Mouse (Mus musculus): ENCODE measurements around the gene Fam129b. TPM values are rescaled to one million over a fixed set of nuclear protein-coding genes. Genes with fewer than 3 reads are reported as not detected.

Gene Fam129b
- polyA plus RNA-seq, 1 experiment, result 142 TPM

- no peaks in the 10 kb centered on the region for H3K4me1 ChIP-seq (ENCODE audit: control insufficient read depth, insufficient read depth, low read length)
- TF ChIP-seq POLR2A (IDR thresholded peaks at IDR 0.05; ENCODE audit: low read depth, low read length) (no peak), CTCF (IDR thresholded peaks at IDR 0.05; ENCODE audit: borderline replicate concordance, insufficient read depth, low read length) (no peak)
- H3K4me3 ChIP-seq (ENCODE audit: insufficient read depth, low read length), result no peak overlapping the region
- no peak overlapping the region for H3K27ac ChIP-seq (ENCODE audit: insufficient read depth, low read length)
These were observed 81.4 kb downstream of the Fam129b start for GRCm38 (mm10) chr2:32957344-32957743.

GRCm38 (mm10) chr2:32960273-32960672 is 84.4 kb downstream of the Fam129b start:
- H3K4me3 ChIP-seq (ENCODE audit: insufficient read depth, low read length), result peak overlapping the region; percentile 76
- peaks cover 5% of the 10 kb centered on the region; the same call in 1 of the 2 replicates for H3K4me1 ChIP-seq (ENCODE audit: control insufficient read depth, insufficient read depth, low read length)
- TF ChIP-seq POLR2A (IDR thresholded peaks at IDR 0.05; ENCODE audit: low read depth, low read length) (no peak), CTCF (IDR thresholded peaks at IDR 0.05; ENCODE audit: borderline replicate concordance, insufficient read depth, low read length) (no peak)
- H3K27ac ChIP-seq (ENCODE audit: insufficient read depth, low read length), result no peak overlapping the region

GRCm38 (mm10) chr2:32961192-32961995 is 85.5 kb downstream of the Fam129b start, which contains the start of the genes Rpl12 and Lrsam1:
Rpl12 (plus strand) TSS chr2:32961559.
Lrsam1 (minus strand) TSS chr2:32961614.
- H3K27ac ChIP-seq (ENCODE audit: insufficient read depth, low read length), result peak within 1 kb of the TSS; percentile 72
- H3K4me1 ChIP-seq (ENCODE audit: control insufficient read depth, insufficient read depth, low read length), result peaks cover 8% of the 10 kb centered on the region; the same call in 1 of the 2 replicates

DNA sequence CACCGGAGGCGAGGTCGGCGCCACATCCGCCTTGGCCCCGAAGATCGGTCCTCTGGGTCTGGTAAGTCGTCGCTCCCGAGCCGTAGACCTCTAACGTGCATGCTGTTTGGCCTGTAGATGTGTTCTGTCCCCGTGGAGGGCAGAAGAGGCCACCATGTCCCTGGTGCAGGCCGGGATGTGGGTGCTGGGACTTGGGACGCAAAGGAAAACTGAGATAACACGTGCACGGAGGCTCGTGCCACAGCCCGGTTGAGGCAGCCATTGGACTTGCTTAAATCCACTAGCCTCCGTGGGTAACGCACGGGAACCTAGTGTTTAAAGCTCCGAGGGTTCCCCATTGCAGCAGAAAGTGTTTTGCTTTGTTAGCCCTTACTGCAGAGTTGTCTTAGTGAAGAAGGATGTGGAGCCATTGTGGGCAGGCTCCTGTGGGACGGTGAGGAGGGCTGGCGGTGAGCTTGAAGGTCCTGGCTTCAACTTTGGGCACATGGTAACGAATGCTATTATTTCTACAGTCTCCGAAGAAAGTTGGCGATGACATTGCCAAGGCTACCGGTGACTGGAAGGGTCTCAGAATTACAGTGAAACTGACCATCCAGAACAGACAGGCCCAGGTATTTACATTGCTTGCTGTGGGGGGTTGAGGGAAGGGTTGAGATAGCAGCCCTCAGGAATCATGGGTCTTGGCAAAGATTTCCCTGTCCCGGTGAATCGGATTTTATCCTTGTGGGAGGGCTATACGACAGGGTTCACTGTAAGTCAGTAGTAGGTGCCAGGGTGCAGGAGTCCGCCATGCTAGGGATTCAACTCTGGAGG is 86.4 kb downstream of the Fam129b start:
- peak overlapping the region; percentile 76 for H3K4me3 ChIP-seq (ENCODE audit: insufficient read depth, low read length)
- peaks cover 9% of the 10 kb centered on the region; the same call in 1 of the 2 replicates for H3K4me1 ChIP-seq (ENCODE audit: control insufficient read depth, insufficient read depth, low read length)
- peak overlapping the region; percentile 72 for H3K27ac ChIP-seq (ENCODE audit: insufficient read depth, low read length)
- TF ChIP-seq POLR2A (IDR thresholded peaks at IDR 0.05; ENCODE audit: low read depth, low read length) (peak; percentile 4; the same call in 1 of the 2 replicates), CTCF (IDR thresholded peaks at IDR 0.05; ENCODE audit: borderline replicate concordance, insufficient read depth, low read length) (no peak)

More at GRCm38 (mm10) chr2:32961192-32961995, 85.5 kb downstream of the Fam129b start, which contains the start of the genes Rpl12 and Lrsam1:
- H3K4me3 ChIP-seq (ENCODE audit: insufficient read depth, low read length), result peak within 1 kb of the TSS; percentile 76
- TF ChIP-seq POLR2A (IDR thresholded peaks at IDR 0.05; ENCODE audit: low read depth, low read length) (peak; percentile 90), CTCF (IDR thresholded peaks at IDR 0.05; ENCODE audit: borderline replicate concordance, insufficient read depth, low read length) (no peak)

DNA sequence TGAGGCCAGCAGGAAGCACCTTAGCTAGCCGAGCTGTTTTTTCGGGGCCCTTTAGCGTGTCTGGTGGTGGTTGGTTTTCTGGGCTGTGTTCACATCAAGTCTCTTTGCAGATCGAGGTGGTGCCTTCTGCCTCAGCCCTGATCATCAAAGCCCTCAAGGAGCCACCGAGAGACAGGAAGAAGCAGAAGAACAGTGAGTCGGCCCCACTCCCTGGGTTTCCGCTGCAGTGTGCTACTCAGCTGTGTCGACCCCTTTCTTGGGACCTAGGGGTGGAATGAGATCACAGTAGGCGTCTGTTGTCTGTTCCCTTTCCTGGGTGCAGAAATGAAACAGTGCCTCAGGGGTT is 86.9 kb downstream of the Fam129b start:
- Histone ChIP-seq H3K4me3 (ENCODE audit: insufficient read depth, low read length) (peak overlapping the region; percentile 76), H3K4me1 (ENCODE audit: control insufficient read depth, insufficient read depth, low read length) (peaks cover 9% of the 10 kb centered on the region; the same call in 1 of the 2 replicates), H3K27ac (ENCODE audit: insufficient read depth, low read length) (peak overlapping the region; percentile 72)
- TF ChIP-seq CTCF (IDR thresholded peaks at IDR 0.05; ENCODE audit: borderline replicate concordance, insufficient read depth, low read length) (no peak), POLR2A (IDR thresholded peaks at IDR 0.05; ENCODE audit: low read depth, low read length) (0 out of 2 replicates have a peak, but pooled peaks have one; percentile 6)

- peak overlapping the region; percentile 72; the same call in 1 of the 2 replicates for H3K27ac ChIP-seq (ENCODE audit: insufficient read depth, low read length)
- peak overlapping the region; percentile 76 for H3K4me3 ChIP-seq (ENCODE audit: insufficient read depth, low read length)
- H3K4me1 ChIP-seq (ENCODE audit: control insufficient read depth, insufficient read depth, low read length), result peaks cover 9% of the 10 kb centered on the region; the same call in 1 of the 2 replicates
- 0 out of 2 replicates have a peak, but pooled peaks have one; percentile 37 for TF ChIP-seq POLR2A (IDR thresholded peaks at IDR 0.05; ENCODE audit: low read depth, low read length)
- TF ChIP-seq CTCF (IDR thresholded peaks at IDR 0.05; ENCODE audit: borderline replicate concordance, insufficient read depth, low read length), result no peak
These were observed 87.6 kb downstream of the Fam129b start for GRCm38 (mm10) chr2:32963544-32963943.

DNA sequence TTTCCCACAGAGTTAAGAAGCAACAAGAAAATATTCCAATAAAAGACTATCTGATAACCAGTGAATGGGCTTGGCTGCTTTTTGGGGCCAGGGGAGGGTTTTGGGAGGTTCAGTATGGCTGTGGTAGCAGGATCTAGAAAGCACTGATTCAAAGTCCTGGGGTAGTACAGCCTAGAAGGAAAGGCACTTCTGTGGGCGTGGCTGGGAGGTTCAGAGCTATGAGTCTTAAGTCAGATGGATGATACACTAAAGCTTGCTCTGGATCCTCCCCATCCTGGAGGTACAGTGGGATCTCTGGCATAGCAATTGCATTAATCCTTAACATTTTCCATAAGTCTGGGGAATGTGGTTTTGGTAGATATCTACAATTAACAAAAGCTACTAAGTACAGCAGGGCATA is 88.1 kb downstream of the Fam129b start:
- peaks cover 9% of the 10 kb centered on the region; the same call in 1 of the 2 replicates for H3K4me1 ChIP-seq (ENCODE audit: control insufficient read depth, insufficient read depth, low read length)
- H3K4me3 ChIP-seq (ENCODE audit: insufficient read depth, low read length), result peak overlapping the region; percentile 76
- TF ChIP-seq POLR2A (IDR thresholded peaks at IDR 0.05; ENCODE audit: low read depth, low read length) (no peak; the same call in 1 of the 2 replicates), CTCF (IDR thresholded peaks at IDR 0.05; ENCODE audit: borderline replicate concordance, insufficient read depth, low read length) (no peak)
- no peak overlapping the region; the same call in 1 of the 2 replicates for H3K27ac ChIP-seq (ENCODE audit: insufficient read depth, low read length)

DNA sequence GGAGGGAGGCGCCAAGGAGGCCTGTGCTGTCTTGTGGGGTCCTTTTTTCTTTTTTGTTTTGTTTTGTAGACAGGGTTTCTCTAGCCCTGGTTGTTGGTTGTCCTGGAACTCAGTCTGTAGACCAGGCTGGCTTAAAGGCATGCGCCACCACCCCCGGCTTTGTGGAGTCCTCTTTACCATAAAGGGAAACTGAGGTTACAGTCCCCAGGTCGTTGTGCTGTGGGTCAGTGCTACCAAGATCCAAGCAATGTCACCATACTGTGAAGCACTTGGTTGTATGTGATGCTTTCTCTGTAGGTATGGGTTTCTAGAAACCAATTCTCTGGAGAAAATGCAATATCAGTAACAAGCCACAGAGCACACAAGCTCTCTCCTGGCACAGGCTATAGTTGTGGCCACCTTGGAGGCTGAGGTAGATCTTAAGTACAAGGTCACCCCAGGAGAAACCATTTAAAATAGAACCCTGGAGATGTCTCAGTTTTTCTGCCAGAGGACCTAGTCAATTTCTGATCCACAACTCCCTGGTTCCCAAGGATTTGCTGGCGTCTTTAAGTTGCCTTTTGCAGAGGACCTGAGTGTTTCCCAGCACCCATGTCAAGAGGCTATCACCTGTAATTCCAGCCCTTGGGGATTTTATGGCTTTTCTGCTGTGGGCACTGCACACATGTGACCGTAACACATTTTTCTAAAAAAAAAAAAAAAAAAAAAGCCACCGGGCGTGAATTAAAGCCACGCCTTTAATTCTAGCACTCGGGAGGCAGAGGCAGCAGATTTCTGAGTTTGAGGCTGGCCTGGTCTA is 88.9 kb downstream of the Fam129b start:
- H3K27ac ChIP-seq (ENCODE audit: insufficient read depth, low read length), result peak overlapping the region; percentile 12; the same call in 1 of the 2 replicates

More for the DNA sequence above, 88.9 kb downstream of the Fam129b start:
- peaks cover 9% of the 10 kb centered on the region; the same call in 1 of the 2 replicates for H3K4me1 ChIP-seq (ENCODE audit: control insufficient read depth, insufficient read depth, low read length)
- peak overlapping the region; percentile 76 for H3K4me3 ChIP-seq (ENCODE audit: insufficient read depth, low read length)
- TF ChIP-seq CTCF (IDR thresholded peaks at IDR 0.05; ENCODE audit: borderline replicate concordance, insufficient read depth, low read length) (no peak), POLR2A (IDR thresholded peaks at IDR 0.05; ENCODE audit: low read depth, low read length) (no peak; the same call in none of the 2 replicates)
